Mouse (Mus musculus): ENCODE results near the gene Cmtm1. TPM values are rescaled to one million over a fixed set of nuclear protein-coding genes. Genes with fewer than 3 reads are reported as not detected.

Cmtm1 gene
- not detected for polyA plus RNA-seq (2017; shearing (Covaris generic))

GRCm38 (mm10) chr8:104309441-104310155 lies at the start of gene Cmtm1, which contains the start of gene Gm45711:
Gene Cmtm1 (minus strand): TSS chr8:104310145.
Gene Gm45711 (minus strand): TSS chr8:104310081.

GRCm38 (mm10) chr8:104339229-104339982 lies 29.5 kb upstream of the Cmtm1 start, which contains the start of gene Cmtm3:
Gene Cmtm3 (plus strand): TSS chr8:104339410.

GRCm38 (mm10) chr8:104321930-104322329 lies 12.0 kb upstream of the Cmtm1 start, which contains the start of gene Cmtm2b:
Gene Cmtm2b (plus strand): TSS chr8:104322230.

GRCm38 (mm10) chr8:104321267-104321666 lies 11.3 kb upstream of the Cmtm1 start, which contains the start of gene Gm11020:
Gene Gm11020 (plus strand): TSS chr8:104321567.

GRCm38 (mm10) chr8:104293081-104293480 lies 16.9 kb downstream of the Cmtm1 start, which contains the start of gene Cmtm2a:
Gene Cmtm2a (minus strand): TSS chr8:104293181.

GRCm38 (mm10) chr8:104250439-104251367 lies 59.2 kb downstream of the Cmtm1 start, which contains the start of gene Cklf:
Gene Cklf (plus strand): TSS chr8:104250861.

GRCm38 (mm10) chr8:104248276-104248675 lies 61.7 kb downstream of the Cmtm1 start, which contains the start of gene Tk2:
Gene Tk2 (minus strand): TSS chr8:104248558.

Other genes with a start within 250 kb of the Cmtm1 start
- not detected for gene Cdh5, start 208.5 kb downstream of the Cmtm1 start, polyA plus RNA-seq (2017; shearing (Covaris generic))
- not detected for gene Bean1, start 139.7 kb downstream of the Cmtm1 start, polyA plus RNA-seq (2017; shearing (Covaris generic))
- 56.7 TPM for gene Tk2, start 61.6 kb downstream of the Cmtm1 start, polyA plus RNA-seq (2017; shearing (Covaris generic))
- gene Cklf, start 59.3 kb downstream of the Cmtm1 start, polyA plus RNA-seq (2017; shearing (Covaris generic)): 85.0 TPM
- not detected for gene Cmtm2a, start 17.0 kb downstream of the Cmtm1 start, polyA plus RNA-seq (2017; shearing (Covaris generic))
- not detected for gene Gm45711, start 64 bp downstream of the Cmtm1 start, polyA plus RNA-seq (2017; shearing (Covaris generic))
- not detected for gene Gm11020, start 11.4 kb upstream of the Cmtm1 start, polyA plus RNA-seq (2017; shearing (Covaris generic))
- gene Cmtm2b, start 12.1 kb upstream of the Cmtm1 start, polyA plus RNA-seq (2017; shearing (Covaris generic)): not detected
- gene Cmtm3, start 29.3 kb upstream of the Cmtm1 start, polyA plus RNA-seq (2017; shearing (Covaris generic)): 8.7 TPM
- gene Cmtm4, start 85.7 kb upstream of the Cmtm1 start, polyA plus RNA-seq (2017; shearing (Covaris generic)): 1.3 TPM
- 39.5 TPM for gene Dync1li2, start 132.9 kb upstream of the Cmtm1 start, polyA plus RNA-seq (2017; shearing (Covaris generic))
- gene Terb1, start 199.8 kb upstream of the Cmtm1 start, polyA plus RNA-seq (2017; shearing (Covaris generic)): not detected
- 71.6 TPM for gene Nae1, start 224.5 kb upstream of the Cmtm1 start, polyA plus RNA-seq (2017; shearing (Covaris generic))
- gene Car7, start 224.5 kb upstream of the Cmtm1 start, polyA plus RNA-seq (2017; shearing (Covaris generic)): 2.9 TPM

All from effector memory CD4-positive, alpha-beta T cell, adult 5 months (primary cell).